Mouse (Mus musculus) liver, embryonic 16.5 days (tissue): ENCODE results near the gene Nmb. TPM values are rescaled to one million over a fixed set of nuclear protein-coding genes. Genes with fewer than 3 reads are reported as not detected.

Experiments used
- ATAC-seq: fragments of 200-750 bp; cut with Nextera tagmentation; 2 replicates; pipeline ENCODE4 v1.8.0; 2017; ENCODE audit warnings: low read depth, mild to moderate bottlenecking, moderate number of reproducible peaks, moderate library complexity
- H3K27ac ChIP-seq: fragments of 300-500 bp; sonication (generic); 2 replicates; pipeline ENCODE4 v1.5.1; 2014; ENCODE audit warnings: mild to moderate bottlenecking, low read length
- H3K27me3 ChIP-seq: fragments of 300-500 bp; sonication (generic); 2 replicates; pipeline ENCODE4 v1.6.1; 2014; ENCODE audit warnings: low read depth, low read length, mixed read lengths; ENCODE audit not compliant: control insufficient read depth, insufficient read depth
- H3K36me3 ChIP-seq: fragments of 300-500 bp; sonication (generic); 2 replicates; pipeline ENCODE4 v1.6.1; 2014; ENCODE audit warnings: mild to moderate bottlenecking; ENCODE audit not compliant: control insufficient read depth, insufficient read depth
- H3K4me1 ChIP-seq: fragments of 300-500 bp; sonication (generic); 2 replicates; pipeline ENCODE4 v1.6.1; 2014; ENCODE audit warnings: low read depth, low read length, mixed read lengths; ENCODE audit not compliant: control insufficient read depth
- H3K4me2 ChIP-seq: fragments of 300-500 bp; sonication (generic); 2 replicates; pipeline ENCODE4 v1.6.1; 2014; ENCODE audit warnings: low read depth, low read length, mixed read lengths
- H3K4me3 ChIP-seq: fragments of 300-500 bp; sonication (generic); 2 replicates; pipeline ENCODE4 v1.5.1; 2014; ENCODE audit warnings: low read depth, mild to moderate bottlenecking, low read length
- H3K9ac ChIP-seq: fragments of 300-500 bp; sonication (generic); 2 replicates; pipeline ENCODE4 v1.6.1; 2014; ENCODE audit warnings: low read depth, low read length
- H3K9me3 ChIP-seq: fragments of 300-500 bp; sonication (generic); replicated peaks from 2 replicates; pipeline ENCODE4 v1.6.1; 2016; ENCODE audit warnings: low read length; ENCODE audit not compliant: control insufficient read depth
- WGBS: fragments of 180-500 bp; shearing (Covaris S2); extraction: QIAGEN DNeasy Blood & Tissue Kit; methylation state at CpG from one replicate; pipeline ENCODE4 v1.1.7; 2014; ENCODE audit not compliant: insufficient replicate concordance; 5-methylcytosine and 5-hydroxymethylcytosine counted together
- polyA plus RNA-seq: library from polyadenylated mRNA; unstranded; fragments of >200 nt; fragmentation: Nextera tagmentation; extraction: Ambion mirVana; gene quantifications from 2 replicates; pipeline ENCODE4 v1.2.1, GENCODE M21; 2015

Nmb gene
- polyA plus RNA-seq, 1 experiment from 2014 or later, result 1.6 TPM

- ATAC-seq, result no peak
- H3K4me3 ChIP-seq, result no peak overlapping the region
- H3K27ac ChIP-seq, result no peak overlapping the region
- H3K9ac ChIP-seq, result no peak overlapping the region
- no peaks in the 10 kb centered on the region for H3K27me3 ChIP-seq
- H3K9me3 ChIP-seq, result no peaks in the 10 kb centered on the region
- H3K4me1 ChIP-seq, result peaks cover 19% of the 10 kb centered on the region
- WGBS, result 69% methylated on average over 11 of the region's 11 CpGs
- H3K4me2 ChIP-seq, result no peak overlapping the region; the same call in 1 of the 2 replicates
- H3K36me3 ChIP-seq, result no peaks in the 10 kb centered on the region
Observed at GRCm38 (mm10) chr7:80903625-80904422, 1.1 kb downstream of the Nmb start.

DNA sequence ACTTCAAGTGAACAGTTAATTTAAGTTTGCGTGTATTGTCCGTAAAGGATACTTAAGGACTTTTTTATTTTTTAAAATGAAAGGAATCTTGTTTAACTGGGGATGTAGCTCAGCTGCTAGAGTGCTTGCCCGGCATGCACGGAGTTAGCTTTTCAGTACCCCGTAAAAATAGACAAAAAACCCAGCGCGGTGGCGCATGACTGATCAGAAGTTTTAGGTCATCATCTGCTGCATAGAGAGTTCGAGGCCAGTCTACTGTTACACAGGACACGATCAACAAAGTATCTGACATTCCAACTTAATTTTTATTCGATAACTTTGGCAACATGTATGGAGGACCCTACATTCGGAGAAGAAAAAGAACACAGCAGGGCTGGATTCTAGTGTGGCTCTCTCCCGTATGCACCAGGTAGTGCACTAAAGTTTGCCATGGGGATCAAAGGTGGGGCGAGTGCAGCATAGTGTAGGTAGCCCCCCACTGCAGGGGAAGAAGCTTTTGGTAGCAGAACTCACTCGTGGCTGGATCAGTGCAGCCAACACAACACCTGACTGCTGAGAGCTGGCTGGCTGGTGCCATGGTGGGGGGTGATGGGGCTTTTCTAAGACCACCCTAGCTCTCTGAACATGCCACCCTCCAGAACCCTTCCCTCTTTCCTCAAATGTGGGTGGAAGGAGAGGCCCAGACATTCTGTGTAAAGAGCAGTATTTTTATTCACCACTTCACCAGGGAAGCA lies 3.2 kb downstream of the Nmb start:
- Histone ChIP-seq H3K27me3 (no peaks in the 10 kb centered on the region), H3K4me2 (peak overlapping the region; percentile 94), H3K4me1 (peaks cover 19% of the 10 kb centered on the region), H3K4me3 (peak overlapping the region; percentile 91), H3K9ac (peak overlapping the region; percentile 77), H3K36me3 (peaks cover 5% of the 10 kb centered on the region), H3K9me3 (no peaks in the 10 kb centered on the region), H3K27ac (peak overlapping the region; percentile 91)
- 25% methylated on average over 15 of the region's 15 CpGs for WGBS
- ATAC-seq, result no peak

DNA sequence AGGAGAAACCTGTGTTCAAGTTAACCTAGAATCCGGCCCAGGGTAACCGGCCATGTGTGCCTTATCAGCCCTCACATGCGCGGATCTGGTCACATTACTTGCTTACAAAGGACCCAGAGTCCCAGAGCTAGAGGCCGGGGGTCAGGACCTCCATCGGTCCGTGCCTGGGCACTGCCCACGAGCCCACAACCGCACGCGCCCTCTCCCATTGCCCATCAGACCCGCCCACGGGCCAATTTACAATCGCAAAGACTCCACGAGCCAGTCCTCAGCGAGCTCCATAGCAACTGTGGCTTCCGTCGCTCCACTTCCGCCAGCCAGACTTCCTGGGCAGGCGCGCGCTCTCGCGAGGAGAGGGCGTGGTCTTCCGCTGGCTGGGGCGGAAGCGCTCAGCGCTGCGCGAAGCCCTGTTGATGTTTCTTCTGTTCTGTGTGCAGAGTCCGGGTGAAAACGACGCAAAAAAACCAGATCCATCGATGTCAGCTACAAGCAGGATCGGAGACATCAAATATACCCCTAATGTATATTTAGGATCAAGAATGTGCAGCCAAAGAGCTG lies 3.9 kb downstream of the Nmb start, which contains the start of gene Wdr73:
Wdr73 (minus strand) TSS at position 326 of the 558 bp plus-strand sequence.
- peak; percentile 96 for ATAC-seq
- Histone ChIP-seq H3K27me3 (no peaks in the 10 kb centered on the region), H3K4me2 (peak within 1 kb of the TSS; percentile 94), H3K27ac (peak within 1 kb of the TSS; percentile 91), H3K4me1 (peaks cover 19% of the 10 kb centered on the region), H3K4me3 (peak within 1 kb of the TSS; percentile 91), H3K9ac (peak within 1 kb of the TSS; percentile 77), H3K9me3 (no peaks in the 10 kb centered on the region), H3K36me3 (peaks cover 5% of the 10 kb centered on the region)
- under 1% methylated on average over 36 of the region's 36 CpGs for WGBS

GRCm38 (mm10) chr7:80897721-80898120 lies 7.2 kb downstream of the Nmb start:
- ATAC-seq, result no peak
- Histone ChIP-seq H3K9ac (no peak overlapping the region), H3K9me3 (no peaks in the 10 kb centered on the region), H3K27me3 (no peaks in the 10 kb centered on the region), H3K27ac (no peak overlapping the region), H3K4me1 (peaks cover 11% of the 10 kb centered on the region), H3K4me2 (no peak overlapping the region), H3K36me3 (peaks cover 14% of the 10 kb centered on the region), H3K4me3 (no peak overlapping the region)
- WGBS, result 70% methylated on average over 4 of the region's 4 CpGs

- no peaks in the 10 kb centered on the region for H3K27me3 ChIP-seq
- no peak overlapping the region for H3K9ac ChIP-seq
- H3K4me1 ChIP-seq, result peaks cover 11% of the 10 kb centered on the region
- H3K9me3 ChIP-seq, result no peaks in the 10 kb centered on the region
- no peak for ATAC-seq
- no peak overlapping the region for H3K4me2 ChIP-seq
- no peak overlapping the region for H3K27ac ChIP-seq
- H3K4me3 ChIP-seq, result no peak overlapping the region
- 76% methylated on average over 7 of the region's 7 CpGs for WGBS
- peaks cover 17% of the 10 kb centered on the region for H3K36me3 ChIP-seq
Observed at GRCm38 (mm10) chr7:80897134-80897533, 7.7 kb downstream of the Nmb start.

GRCm38 (mm10) chr7:80894815-80895519 lies 9.9 kb downstream of the Nmb start:
- Histone ChIP-seq H3K36me3 (peaks cover 27% of the 10 kb centered on the region), H3K27me3 (no peaks in the 10 kb centered on the region), H3K9me3 (no peaks in the 10 kb centered on the region), H3K27ac (no peak overlapping the region), H3K4me3 (no peak overlapping the region), H3K4me1 (no peaks in the 10 kb centered on the region), H3K4me2 (no peak overlapping the region), H3K9ac (no peak overlapping the region)
- ATAC-seq, result no peak
- WGBS, result 80% methylated on average over 14 of the region's 14 CpGs

DNA sequence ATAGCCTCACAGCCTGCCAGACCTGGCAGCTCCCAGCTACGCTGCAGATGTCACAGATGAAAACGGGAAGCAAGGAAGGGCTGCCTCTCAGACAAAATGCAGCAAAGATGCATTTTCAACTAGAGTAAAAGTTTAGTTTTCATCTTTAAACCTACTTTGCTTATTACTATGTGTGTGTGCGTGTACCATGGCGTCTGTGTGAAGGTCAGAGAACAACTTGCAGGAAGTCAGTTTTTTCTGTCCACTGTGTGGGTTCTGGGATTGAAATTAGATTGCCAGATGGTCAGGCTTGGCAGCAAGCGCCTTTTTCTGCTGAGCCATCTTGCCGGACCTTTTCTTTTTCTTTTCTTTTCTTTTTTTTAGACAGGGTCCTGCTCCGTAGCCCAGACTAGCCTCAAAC lies 10.7 kb downstream of the Nmb start:
- Histone ChIP-seq H3K36me3 (peaks cover 27% of the 10 kb centered on the region), H3K9ac (no peak overlapping the region), H3K4me2 (no peak overlapping the region), H3K27ac (no peak overlapping the region), H3K9me3 (no peaks in the 10 kb centered on the region), H3K4me1 (peaks cover 6% of the 10 kb centered on the region), H3K27me3 (no peaks in the 10 kb centered on the region), H3K4me3 (no peak overlapping the region)
- WGBS, result 81% methylated on average over 7 of the region's 7 CpGs
- no peak for ATAC-seq

DNA sequence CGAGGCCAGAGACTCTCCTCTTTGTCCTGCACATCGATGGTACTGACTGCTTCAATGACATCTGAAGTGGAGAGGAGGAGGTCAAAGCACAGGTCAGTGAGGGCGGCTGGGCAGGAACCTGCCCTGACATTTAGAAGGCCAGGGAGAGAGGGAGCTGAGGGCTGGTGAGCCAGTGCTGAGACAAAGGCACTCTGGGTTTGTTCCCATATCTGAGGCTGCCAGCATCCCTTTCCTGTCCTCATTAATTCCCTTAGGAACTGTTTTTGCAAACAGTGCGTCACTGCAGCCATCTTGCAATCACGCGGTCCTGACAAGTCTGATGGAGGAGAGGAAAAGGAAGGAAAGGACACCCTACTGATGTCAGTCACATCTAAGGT lies 11.1 kb downstream of the Nmb start:
- Histone ChIP-seq H3K4me3 (no peak overlapping the region), H3K27me3 (no peaks in the 10 kb centered on the region), H3K9ac (no peak overlapping the region), H3K27ac (no peak overlapping the region), H3K4me1 (peaks cover 7% of the 10 kb centered on the region), H3K4me2 (no peak overlapping the region), H3K9me3 (no peaks in the 10 kb centered on the region), H3K36me3 (peaks cover 27% of the 10 kb centered on the region)
- ATAC-seq, result no peak
- 80% methylated on average over 6 of the region's 6 CpGs for WGBS
